Mouse (Mus musculus): ENCODE results near the gene Lrg1. TPM values are rescaled to one million over a fixed set of nuclear protein-coding genes. Genes with fewer than 3 reads are reported as not detected.
"Not testable (repeated sequence)": the region's sequence is repeated elsewhere in the genome, so short reads cannot be mapped to it uniquely, and the experiment has no call there.

The Lrg1 gene
- polyA plus RNA-seq, 1 experiment: 16.1 TPM

DNA sequence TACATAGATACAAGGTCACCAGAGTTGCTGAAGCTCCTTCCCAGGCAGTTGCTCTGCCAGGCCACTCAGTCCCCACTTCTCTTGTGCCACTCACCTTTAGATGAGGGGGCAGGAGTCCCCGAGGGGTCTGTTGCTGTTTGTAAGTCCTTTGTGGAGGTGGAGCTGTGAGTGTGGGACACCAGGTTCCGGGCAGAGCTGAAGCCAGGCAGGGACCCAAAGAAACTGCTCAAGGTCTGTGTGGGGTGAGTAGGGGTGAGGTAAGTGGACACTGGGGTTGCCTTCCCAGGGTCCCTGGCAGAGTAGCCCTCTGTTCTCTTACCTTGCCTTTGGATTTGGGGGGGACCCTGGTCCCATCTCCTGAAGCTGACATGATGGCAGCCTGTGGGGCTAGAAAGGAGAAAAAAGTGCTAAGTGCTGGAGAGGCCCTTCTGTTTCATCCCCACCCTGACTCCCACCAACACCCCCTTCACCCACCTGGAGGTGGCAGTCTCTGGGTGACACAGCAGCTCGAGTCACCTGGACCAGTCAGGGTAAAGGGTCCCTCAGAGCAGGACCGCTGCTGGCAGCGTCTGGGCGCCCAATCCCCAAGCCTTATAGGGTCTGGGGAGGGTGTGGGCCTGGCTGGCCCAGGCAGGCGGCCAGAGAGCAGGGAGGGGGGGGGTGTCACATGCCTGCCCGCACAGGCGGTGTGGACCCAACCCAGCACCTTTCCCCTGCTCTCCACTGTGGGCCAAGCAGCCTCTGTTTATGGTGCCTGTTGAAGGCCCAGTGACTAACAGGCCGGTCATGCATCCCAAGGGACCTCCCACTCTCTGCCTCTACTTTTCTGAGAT is 12.4 kb downstream of the Lrg1 start, which contains the start of gene Plin4:
TSS of gene Plin4 (minus strand) at position 585 of the 833 bp plus-strand sequence.
- peak; percentile 22 for DNase-seq
- TF ChIP-seq POLR2A (IDR thresholded peaks at IDR 0.05; ENCODE audit: low read depth, low read length) (no peak), CTCF (conservative IDR thresholded peaks at IDR 0.05; ENCODE audit: insufficient read depth, insufficient read length, low read depth, low read length) (no peak)
- 54% methylated on average over 10 of the region's 10 CpGs for WGBS
- H3K36me3 ChIP-seq (ENCODE audit: control insufficient read depth, insufficient read depth, low read length): no peaks in the 10 kb centered on the region
- H3K4me1 ChIP-seq (ENCODE audit: control insufficient read depth, insufficient read depth, low read length): no peaks in the 10 kb centered on the region
- H3K4me3 ChIP-seq (ENCODE audit: insufficient read depth, low read depth, low read length): no peak within 1 kb of the TSS
- H3K27me3 ChIP-seq (replicated peaks; ENCODE audit: control insufficient read depth, insufficient read depth, low read length): no peaks in the 10 kb centered on the region
- no peak within 1 kb of the TSS for H3K27ac ChIP-seq (ENCODE audit: insufficient read depth, low read depth, low read length)

DNA sequence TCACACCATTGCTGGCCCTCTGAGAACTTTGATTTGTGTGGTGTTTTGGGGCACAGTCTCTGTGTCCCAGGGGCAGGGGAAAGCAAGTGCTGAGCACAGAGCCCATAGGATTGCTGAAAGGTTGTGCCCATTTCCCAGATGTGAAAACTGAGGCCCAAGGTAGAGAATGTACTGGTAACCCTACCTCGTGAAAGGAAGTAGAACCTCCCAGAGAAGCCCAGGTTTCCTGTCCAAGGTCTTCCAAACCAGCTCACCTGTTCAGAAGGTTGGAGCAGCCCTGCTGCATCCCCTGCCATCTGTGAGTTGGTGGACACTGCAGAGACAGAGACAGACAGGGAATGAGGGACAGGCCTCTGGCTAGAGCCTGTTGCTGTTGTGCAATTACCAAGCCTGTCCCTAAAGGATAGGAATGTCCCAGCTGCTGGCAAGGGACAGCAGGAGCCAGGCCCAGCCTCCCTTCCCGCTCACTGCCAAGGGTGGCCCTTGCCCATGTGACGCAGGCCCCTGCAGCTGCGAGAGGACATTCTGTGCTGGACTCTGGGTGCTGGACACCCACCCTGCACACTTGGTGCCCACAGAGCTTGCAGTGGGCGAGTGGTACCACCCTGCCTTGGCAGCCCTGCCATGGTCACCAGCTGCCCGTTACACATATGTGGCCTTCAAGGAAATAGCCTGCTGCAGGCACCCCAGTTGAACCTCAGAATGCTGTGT is 13.3 kb downstream of the Lrg1 start:
- no peaks in the 10 kb centered on the region for H3K4me1 ChIP-seq (ENCODE audit: control insufficient read depth, insufficient read depth, low read length)
- TF ChIP-seq CTCF (conservative IDR thresholded peaks at IDR 0.05; ENCODE audit: insufficient read depth, insufficient read length, low read depth, low read length): no peak
- no peak for TF ChIP-seq POLR2A (IDR thresholded peaks at IDR 0.05; ENCODE audit: low read depth, low read length)
- H3K27ac ChIP-seq (ENCODE audit: insufficient read depth, low read depth, low read length): no peak overlapping the region
- H3K4me3 ChIP-seq (ENCODE audit: insufficient read depth, low read depth, low read length): no peak overlapping the region
- H3K27me3 ChIP-seq (replicated peaks; ENCODE audit: control insufficient read depth, insufficient read depth, low read length): no peaks in the 10 kb centered on the region
- 72% methylated on average over 6 of the region's 6 CpGs for WGBS
- no peaks in the 10 kb centered on the region for H3K36me3 ChIP-seq (ENCODE audit: control insufficient read depth, insufficient read depth, low read length)
- peak; percentile 45 for DNase-seq

DNA sequence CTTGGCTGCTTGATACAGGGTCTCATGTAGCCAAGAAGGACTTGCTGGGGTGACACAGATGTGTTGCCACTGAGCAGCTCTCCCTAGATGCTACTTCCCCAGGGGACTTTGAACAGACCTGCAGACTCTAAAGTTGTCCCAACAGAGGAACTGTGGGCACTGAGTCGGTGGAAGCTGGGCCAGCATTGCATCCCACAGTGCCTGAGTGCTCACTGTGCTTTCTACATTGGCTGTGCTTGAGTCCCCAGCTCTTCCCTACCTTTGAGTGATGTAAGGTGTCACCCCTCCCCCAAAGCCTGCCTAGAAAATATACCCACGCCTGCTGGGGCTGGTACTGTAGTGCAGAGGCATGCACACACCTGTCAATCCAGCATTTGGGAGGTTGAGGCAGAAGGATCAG is 14.1 kb downstream of the Lrg1 start:
- H3K27ac ChIP-seq (ENCODE audit: insufficient read depth, low read depth, low read length): no peak overlapping the region
- H3K36me3 ChIP-seq (ENCODE audit: control insufficient read depth, insufficient read depth, low read length): no peaks in the 10 kb centered on the region
- H3K4me3 ChIP-seq (ENCODE audit: insufficient read depth, low read depth, low read length): no peak overlapping the region
- TF ChIP-seq POLR2A (IDR thresholded peaks at IDR 0.05; ENCODE audit: low read depth, low read length) (no peak), CTCF (conservative IDR thresholded peaks at IDR 0.05; ENCODE audit: insufficient read depth, insufficient read length, low read depth, low read length) (no peak)
- no peaks in the 10 kb centered on the region for H3K27me3 ChIP-seq (replicated peaks; ENCODE audit: control insufficient read depth, insufficient read depth, low read length)
- no peak for DNase-seq
- H3K4me1 ChIP-seq (ENCODE audit: control insufficient read depth, insufficient read depth, low read length): no peaks in the 10 kb centered on the region
- WGBS: 67% methylated on average over 2 of the region's 2 CpGs

DNA sequence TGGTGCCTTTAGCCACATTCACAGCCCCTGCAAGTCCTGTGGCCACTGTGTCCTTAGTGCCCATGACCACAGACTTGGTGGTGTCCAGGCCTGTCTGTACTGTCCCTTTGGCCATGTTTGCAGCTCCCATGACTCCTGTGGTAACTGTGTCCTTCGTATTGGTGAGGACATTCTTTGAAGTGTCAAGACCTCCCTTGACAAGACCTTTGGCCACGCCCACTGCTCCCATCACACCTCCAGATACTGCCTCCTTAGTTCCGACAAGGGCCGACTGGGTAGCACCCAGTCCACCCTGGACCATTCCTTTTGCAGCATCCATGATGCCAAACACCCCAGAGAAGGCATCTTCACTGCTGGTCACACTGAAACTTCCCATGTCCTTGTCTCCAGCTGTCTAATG is 14.8 kb downstream of the Lrg1 start:
- no peak for DNase-seq

DNA sequence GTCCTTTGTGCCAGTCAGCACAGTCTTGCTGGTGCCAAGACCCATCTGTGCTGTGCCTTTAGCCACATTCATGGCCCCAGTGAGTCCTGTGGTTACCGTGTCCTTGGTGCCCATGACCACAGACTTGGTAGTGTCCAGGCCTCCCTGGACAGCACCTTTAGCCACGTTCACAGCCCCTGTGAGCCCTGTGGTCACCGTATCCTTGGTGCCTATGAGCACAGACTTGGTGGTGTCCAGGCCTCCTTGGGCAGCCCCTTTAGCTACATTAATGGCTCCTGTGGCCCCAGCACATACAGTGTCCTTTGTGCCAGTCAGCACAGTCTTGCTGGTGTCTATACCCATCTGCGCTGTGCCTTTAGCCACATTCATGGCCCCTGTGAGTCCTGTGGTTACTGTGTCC is 15.4 kb downstream of the Lrg1 start:
- not testable (repeated sequence) for H3K4me3 ChIP-seq (ENCODE audit: insufficient read depth, low read depth, low read length); H3K27ac ChIP-seq (ENCODE audit: insufficient read depth, low read depth, low read length); H3K27me3 ChIP-seq (replicated peaks; ENCODE audit: control insufficient read depth, insufficient read depth, low read length); H3K4me1 ChIP-seq (ENCODE audit: control insufficient read depth, insufficient read depth, low read length); H3K36me3 ChIP-seq (ENCODE audit: control insufficient read depth, insufficient read depth, low read length); DNase-seq
- WGBS: 94% methylated on average over 4 of the region's 4 CpGs

More for the DNA sequence above, 14.8 kb downstream of the Lrg1 start:
- TF ChIP-seq CTCF (conservative IDR thresholded peaks at IDR 0.05; ENCODE audit: insufficient read depth, insufficient read length, low read depth, low read length) (no peak), POLR2A (IDR thresholded peaks at IDR 0.05; ENCODE audit: low read depth, low read length) (no peak)
- no peaks in the 10 kb centered on the region for H3K36me3 ChIP-seq (ENCODE audit: control insufficient read depth, insufficient read depth, low read length)
- no peaks in the 10 kb centered on the region for H3K27me3 ChIP-seq (replicated peaks; ENCODE audit: control insufficient read depth, insufficient read depth, low read length)
- H3K27ac ChIP-seq (ENCODE audit: insufficient read depth, low read depth, low read length): no peak overlapping the region
- WGBS: 83% methylated on average over 4 of the region's 4 CpGs
- H3K4me3 ChIP-seq (ENCODE audit: insufficient read depth, low read depth, low read length): no peak overlapping the region
- no peaks in the 10 kb centered on the region for H3K4me1 ChIP-seq (ENCODE audit: control insufficient read depth, insufficient read depth, low read length)

DNA sequence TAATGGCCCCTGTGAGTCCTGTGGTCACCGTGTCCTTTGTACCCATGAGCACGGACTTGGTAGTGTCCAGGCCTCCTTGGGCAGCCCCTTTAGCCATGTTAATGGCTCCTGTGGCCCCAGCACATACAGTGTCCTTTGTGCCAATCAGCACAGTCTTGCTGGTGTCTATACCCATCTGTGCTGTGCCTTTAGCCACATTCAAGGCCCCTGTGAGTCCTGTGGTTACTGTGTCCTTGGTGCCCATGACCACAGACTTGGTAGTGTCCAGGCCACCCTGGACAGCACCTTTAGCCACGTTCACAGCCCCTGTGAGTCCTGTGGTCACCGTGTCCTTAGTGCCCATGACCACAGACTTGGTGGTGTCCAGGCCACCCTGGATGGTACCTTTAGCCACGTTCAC is 17.0 kb downstream of the Lrg1 start:
- 93% methylated on average over 3 of the region's 5 CpGs for WGBS
- DNase-seq; H3K27me3 ChIP-seq (replicated peaks; ENCODE audit: control insufficient read depth, insufficient read depth, low read length); H3K4me3 ChIP-seq (ENCODE audit: insufficient read depth, low read depth, low read length); H3K27ac ChIP-seq (ENCODE audit: insufficient read depth, low read depth, low read length); H3K4me1 ChIP-seq (ENCODE audit: control insufficient read depth, insufficient read depth, low read length); H3K36me3 ChIP-seq (ENCODE audit: control insufficient read depth, insufficient read depth, low read length): not testable (repeated sequence)

DNA sequence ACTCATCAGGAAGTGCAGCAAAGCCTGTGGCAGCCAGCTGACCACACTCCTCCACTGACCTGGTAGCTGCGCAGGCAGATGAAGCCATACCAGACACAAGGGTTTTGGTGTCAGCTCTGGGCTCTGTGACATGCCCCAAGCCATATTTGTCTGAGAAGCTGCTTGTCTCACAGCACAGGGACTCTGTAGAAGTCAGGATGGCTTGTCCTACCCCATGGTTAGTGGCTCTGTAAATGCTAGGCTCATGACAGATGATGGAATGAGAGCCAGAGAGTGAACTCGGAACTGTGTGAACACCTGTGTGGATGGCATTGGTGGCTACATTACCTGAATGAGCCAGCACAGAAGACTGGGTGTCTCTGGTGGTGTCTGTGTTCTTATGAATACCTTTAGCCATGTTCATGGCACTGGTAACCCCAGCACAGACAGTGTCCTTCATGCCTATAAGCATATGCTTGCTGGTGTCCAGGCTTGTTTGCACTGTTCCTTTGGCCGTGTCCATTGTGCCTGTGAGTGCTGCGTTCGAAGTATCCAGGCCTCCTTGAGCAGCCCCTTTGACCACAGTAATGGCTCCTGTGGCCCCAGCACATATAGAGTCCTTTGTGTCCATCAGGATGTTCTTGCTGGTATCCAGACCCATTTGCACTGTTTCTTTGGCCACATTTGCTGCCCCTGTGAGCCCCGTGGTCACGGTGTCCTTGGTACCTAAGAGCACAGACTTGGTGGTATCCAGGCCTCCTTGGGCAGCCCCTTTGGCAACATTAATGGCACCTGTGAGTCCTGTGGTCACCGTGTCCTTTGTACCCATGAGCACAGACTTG is 18.1 kb downstream of the Lrg1 start:
- no peaks in the 10 kb centered on the region for H3K4me1 ChIP-seq (ENCODE audit: control insufficient read depth, insufficient read depth, low read length)
- H3K4me3 ChIP-seq (ENCODE audit: insufficient read depth, low read depth, low read length): no peak overlapping the region
- H3K36me3 ChIP-seq (ENCODE audit: control insufficient read depth, insufficient read depth, low read length): no peaks in the 10 kb centered on the region
- DNase-seq: no peak
- WGBS: 96% methylated on average over 8 of the region's 8 CpGs
- H3K27ac ChIP-seq (ENCODE audit: insufficient read depth, low read depth, low read length): no peak overlapping the region
- no peak for TF ChIP-seq POLR2A (IDR thresholded peaks at IDR 0.05; ENCODE audit: low read depth, low read length)
- TF ChIP-seq CTCF (conservative IDR thresholded peaks at IDR 0.05; ENCODE audit: insufficient read depth, insufficient read length, low read depth, low read length): no peak
- H3K27me3 ChIP-seq (replicated peaks; ENCODE audit: control insufficient read depth, insufficient read depth, low read length): no peaks in the 10 kb centered on the region
